Mouse (Mus musculus) layer of hippocampus, postnatal 14 days (tissue): Measurements from ENCODE around the gene Trim13. TPM values are rescaled to one million over a fixed set of nuclear protein-coding genes. Genes with fewer than 3 reads are reported as not detected.

Experiments used
- DNase-seq, 2 experiments: peaks; one replicate each; pipeline ENCODE4 v3.0.0; 2021 to 2022; ENCODE audit warnings: low spot score in 2 of 2, mixed read lengths in 1 of 2
- microRNA-seq, 2 experiments: library from miRNA; unstranded; fragments of <30 nt; microRNA quantifications; one replicate each; pipeline ENCODE4 v1.2.0; 2021
- total RNA-seq, 2 experiments: library from RNA; stranded (reverse); gene quantifications; 2 replicates each; pipeline ENCODE4 v1.2.3; 2021

Gene Trim13
- total RNA-seq, 2 experiments from 2014 or later: 12.4 to 14.0 TPM

DNA sequence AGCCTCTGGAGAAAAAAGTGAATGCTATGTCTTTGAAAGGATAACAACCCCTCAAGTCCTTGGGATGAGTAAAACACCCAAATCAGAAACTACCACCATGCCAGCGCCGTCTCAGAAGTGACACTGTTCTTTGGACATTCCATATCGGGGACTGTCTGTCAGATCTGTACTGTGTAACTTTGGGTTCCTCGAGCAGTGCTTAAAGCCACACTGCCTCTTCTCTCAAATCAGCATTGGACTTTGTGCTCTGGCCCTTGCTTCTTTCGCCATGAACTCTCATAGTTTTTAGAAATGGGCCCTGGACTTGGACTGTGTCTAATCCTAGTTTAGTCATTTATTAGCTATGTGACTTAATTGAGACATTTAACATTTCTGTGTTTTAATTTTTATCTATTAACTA lies 13.7 kb downstream of the Trim13 start:
- DNase-seq: no peak

DNA sequence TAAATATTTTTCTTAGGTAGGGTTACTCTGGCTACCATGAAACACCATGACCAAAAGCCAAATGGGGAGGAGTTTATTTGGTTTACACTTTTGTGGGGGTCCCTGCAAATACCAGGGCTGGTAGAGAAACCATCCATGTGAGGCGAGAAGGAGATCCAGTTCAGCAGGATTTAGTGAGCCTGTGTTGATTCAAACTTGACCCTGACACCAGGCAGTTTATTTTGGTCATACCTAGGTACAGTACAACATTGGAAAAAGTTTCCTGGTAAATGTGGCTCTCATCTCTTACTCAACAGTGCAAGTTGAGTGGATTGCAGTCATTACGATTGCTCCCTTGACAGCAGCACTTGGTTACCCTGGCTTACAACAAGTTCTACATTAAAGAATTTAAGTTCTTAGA lies 15.3 kb downstream of the Trim13 start:
- DNase-seq: no peak

DNA sequence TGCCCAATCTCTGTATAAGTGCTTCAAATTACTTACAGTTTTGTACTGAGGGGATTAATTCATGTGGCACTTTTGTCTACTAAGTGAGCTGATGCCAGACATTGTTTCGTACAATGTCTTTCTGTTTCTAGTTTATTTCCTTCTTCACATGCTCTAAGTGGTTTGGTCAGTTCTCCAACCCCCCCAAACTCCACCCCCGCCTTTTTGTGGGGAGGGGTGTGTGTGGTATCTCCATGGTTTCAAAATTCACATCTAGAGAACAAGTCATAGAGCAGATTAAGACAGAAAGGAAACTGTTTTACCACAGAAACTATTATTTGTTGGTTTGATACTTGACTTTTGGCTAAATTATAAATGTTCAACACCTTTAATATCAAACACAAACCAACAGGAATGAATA lies 22.3 kb downstream of the Trim13 start:
- no peak for DNase-seq

GRCm38 (mm10) chr14:61635969-61636368 lies 37.9 kb downstream of the Trim13 start:
- DNase-seq: no peak

GRCm38 (mm10) chr14:61642668-61643067 lies 44.6 kb downstream of the Trim13 start:
- no peak for DNase-seq

GRCm38 (mm10) chr14:61645547-61645946 lies 47.5 kb downstream of the Trim13 start:
- no peak for DNase-seq

DNA sequence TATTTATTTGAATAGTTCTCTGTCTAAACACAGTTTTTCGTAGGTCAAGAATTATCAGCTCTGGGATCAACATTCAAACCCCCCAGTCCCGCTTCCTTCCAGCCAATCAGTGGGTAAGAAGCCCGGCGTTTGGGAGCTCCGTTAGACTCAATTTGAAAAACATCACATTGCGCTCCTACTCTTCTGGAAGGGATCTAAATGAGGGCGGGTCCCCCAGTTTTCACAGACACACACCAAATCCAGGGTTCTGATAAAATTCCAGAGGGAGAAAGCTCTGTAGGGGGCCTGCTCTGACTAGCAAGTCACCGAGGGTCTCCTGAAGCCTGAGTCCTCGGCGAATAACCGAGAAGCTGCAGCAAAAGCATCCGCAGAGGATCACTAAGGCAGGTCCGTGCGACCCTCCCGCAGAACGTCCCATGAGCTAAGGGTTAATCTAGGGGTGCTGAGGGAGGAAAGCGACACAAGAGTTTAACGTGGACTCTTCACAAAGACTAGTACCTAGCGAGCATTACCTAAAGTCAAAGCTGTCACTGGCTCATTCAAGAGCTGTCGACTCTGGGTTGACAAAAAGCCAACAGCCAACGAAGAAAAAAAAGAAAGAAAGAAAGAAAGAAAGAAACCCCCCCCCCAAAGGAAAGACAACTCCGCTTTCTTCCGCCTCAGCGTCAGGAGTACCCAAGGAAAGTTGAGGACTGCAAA lies 49.3 kb downstream of the Trim13 start:
- DNase-seq: peak; percentile 45 to 48

DNA sequence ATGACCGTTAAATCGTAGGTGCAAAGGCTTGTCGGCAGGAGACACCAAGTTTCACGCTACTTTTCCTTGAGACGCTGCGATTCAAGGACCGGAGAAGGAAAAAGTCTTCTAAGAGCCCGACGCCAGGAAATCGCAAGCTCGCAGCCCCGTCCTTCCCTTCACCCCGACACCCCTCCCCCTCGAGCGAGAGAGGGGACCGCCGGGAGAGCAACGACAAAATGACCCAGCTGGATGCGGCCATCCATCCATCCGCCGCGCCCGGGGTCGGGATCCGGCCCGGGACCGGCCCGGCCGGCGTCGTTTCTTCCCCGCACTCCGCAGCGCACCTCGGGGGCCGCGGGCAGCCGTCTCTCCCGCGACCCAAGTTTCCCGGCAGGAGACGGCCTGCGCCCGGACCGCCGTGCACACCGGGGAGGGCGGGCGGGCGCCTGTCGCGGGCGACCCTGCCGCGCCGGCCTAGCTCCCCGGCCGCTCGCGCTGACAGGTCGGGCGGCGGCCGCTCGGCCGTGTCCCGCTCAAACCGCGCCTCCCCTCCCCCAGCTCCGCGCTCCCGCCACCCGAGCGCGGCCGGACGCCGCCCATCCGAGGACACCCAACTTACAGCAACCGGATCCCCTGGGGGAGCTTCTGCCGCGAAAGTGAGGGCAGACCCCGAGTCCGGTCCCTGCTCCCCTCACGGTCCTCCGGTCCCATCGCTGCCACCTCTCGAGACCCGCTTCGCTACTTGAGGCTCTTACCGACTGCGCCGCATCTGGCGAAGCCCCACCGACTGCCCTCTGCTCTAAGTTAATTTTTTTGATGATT lies 50.0 kb downstream of the Trim13 start:
- DNase-seq: peak in 1 of 2 experiments; percentile 19

DNA sequence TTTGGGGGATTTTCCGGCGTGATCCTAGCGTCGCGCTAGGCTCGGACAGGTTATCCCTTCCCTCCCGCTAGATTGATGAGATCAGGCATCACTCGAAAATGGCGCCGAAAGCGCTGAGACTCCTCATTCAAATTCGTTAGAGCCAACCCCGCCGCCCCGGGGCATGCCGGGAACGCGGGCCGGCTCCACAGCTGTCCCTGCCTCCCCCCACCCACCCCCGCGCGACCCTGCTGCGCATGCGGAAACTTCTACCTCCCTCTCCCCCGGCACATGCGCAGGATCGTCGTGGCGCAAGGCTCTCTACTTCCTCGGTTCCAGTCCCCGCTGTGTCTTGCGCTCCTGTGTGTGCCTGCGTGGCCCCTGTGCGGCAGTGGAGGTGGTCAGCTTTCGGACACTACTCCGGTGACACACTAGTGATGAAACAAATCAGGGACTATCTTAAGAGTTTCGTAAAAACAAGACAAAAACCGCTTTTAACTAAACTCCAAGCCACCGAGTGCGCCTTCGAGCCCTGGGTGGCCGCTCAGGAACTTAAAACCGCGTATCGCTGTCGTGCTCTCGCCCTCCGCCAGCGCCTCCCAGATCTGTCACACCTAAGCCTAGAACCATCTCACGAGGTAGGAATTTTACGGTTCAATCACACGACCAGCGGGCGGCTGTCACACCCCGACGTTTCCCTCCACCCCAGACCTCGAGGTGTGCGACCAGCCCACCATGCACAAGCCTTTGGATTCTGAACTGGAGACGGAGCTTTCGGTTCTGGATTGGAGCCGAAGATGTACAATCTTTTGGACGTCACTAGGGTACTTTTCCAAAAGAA lies 50.8 kb downstream of the Trim13 start:
- DNase-seq: peak; percentile 92 to 96

- peak; percentile 27 to 66 for DNase-seq
Observed at GRCm38 (mm10) chr14:61650291-61650960, 52.4 kb downstream of the Trim13 start.

Small RNA genes within 50 kb of the gene (microRNA-seq; reads per million reads assigned to microRNA genes)
- gene Mir15a: 529 to 663 reads per million in 2 experiments
- 318 to 515 reads per million in 2 experiments for gene Mir16-1

Other genes with a start within 250 kb of the Trim13 start
- gene Ebpl, start 237.8 kb upstream of the Trim13 start, total RNA-seq: 1 to 10 TPM; 5.0 to 5.6 TPM
- gene Kpna3, start 158.4 kb upstream of the Trim13 start, total RNA-seq: 10 to 100 TPM; 68.1 to 70.1 TPM
- gene Spryd7, start 41.4 kb upstream of the Trim13 start, total RNA-seq: 10 to 100 TPM; 37.4 to 39.4 TPM
- 1 to 10 TPM; 1.0 to 1.3 TPM for gene Kcnrg, start 9.2 kb downstream of the Trim13 start, total RNA-seq